Mouse (Mus musculus): ENCODE measurements at regions not wholly inside any gene's neighbourhood (a gene's known extent, or its start where the extent isn't known, plus 50 kb on each side); places are given as distances from the start of the nearest gene placed in this dataset.

- no peaks in the 10 kb centered on the region for H3K9me3 ChIP-seq (ENCODE audit: control insufficient read depth, low read length)
- ATAC-seq (ENCODE audit: low read depth) = no peak
- H3K27ac ChIP-seq (ENCODE audit: low read depth, low read length) = no peak overlapping the region
- WGBS = 87% methylated on average over 10 of the region's 10 CpGs
- no peak overlapping the region for H3K4me3 ChIP-seq (ENCODE audit: low read depth, low read length)
- no peaks in the 10 kb centered on the region for H3K36me3 ChIP-seq (ENCODE audit: control insufficient read depth, insufficient read depth, low read length)
- H3K27me3 ChIP-seq (ENCODE audit: control insufficient read depth, insufficient read depth, low read length) = no peaks in the 10 kb centered on the region
- H3K9ac ChIP-seq (replicated peaks; ENCODE audit: low read depth, low read length) = no peak overlapping the region
- H3K4me1 ChIP-seq (ENCODE audit: control insufficient read depth, insufficient read depth, low read length) = no peaks in the 10 kb centered on the region
- H3K4me2 ChIP-seq (ENCODE audit: low read depth, low read length) = no peak overlapping the region
These were observed 74.8 kb upstream of the Lnx1 start for GRCm38 (mm10) chr5:74777381-74778075.

- H3K9ac ChIP-seq (replicated peaks; ENCODE audit: low read depth, low read length) = no peak overlapping the region
- ATAC-seq (ENCODE audit: low read depth) = no peak
- H3K4me3 ChIP-seq (ENCODE audit: low read depth, low read length) = no peak overlapping the region
- no peaks in the 10 kb centered on the region for H3K4me1 ChIP-seq (ENCODE audit: control insufficient read depth, insufficient read depth, low read length)
- H3K36me3 ChIP-seq (ENCODE audit: control insufficient read depth, insufficient read depth, low read length) = no peaks in the 10 kb centered on the region
- no peak overlapping the region for H3K27ac ChIP-seq (ENCODE audit: low read depth, low read length)
- H3K4me2 ChIP-seq (ENCODE audit: low read depth, low read length) = no peak overlapping the region
- no peaks in the 10 kb centered on the region for H3K27me3 ChIP-seq (ENCODE audit: control insufficient read depth, insufficient read depth, low read length)
- no peaks in the 10 kb centered on the region for H3K9me3 ChIP-seq (ENCODE audit: control insufficient read depth, low read length)
- 84% methylated on average over 3 of the region's 3 CpGs for WGBS
These were observed 73.4 kb upstream of the Lnx1 start for GRCm38 (mm10) chr5:74776081-74776480.

GRCm38 (mm10) chr5:74775596-74775995, 72.9 kb upstream of the Lnx1 start:
- WGBS = 82% methylated on average over 3 of the region's 3 CpGs
- no peaks in the 10 kb centered on the region for H3K27me3 ChIP-seq (ENCODE audit: control insufficient read depth, insufficient read depth, low read length)
- H3K4me3 ChIP-seq (ENCODE audit: low read depth, low read length) = no peak overlapping the region
- ATAC-seq (ENCODE audit: low read depth) = no peak
- no peak overlapping the region for H3K27ac ChIP-seq (ENCODE audit: low read depth, low read length)
- H3K4me1 ChIP-seq (ENCODE audit: control insufficient read depth, insufficient read depth, low read length) = no peaks in the 10 kb centered on the region
- no peaks in the 10 kb centered on the region for H3K9me3 ChIP-seq (ENCODE audit: control insufficient read depth, low read length)
- H3K36me3 ChIP-seq (ENCODE audit: control insufficient read depth, insufficient read depth, low read length) = no peaks in the 10 kb centered on the region
- H3K4me2 ChIP-seq (ENCODE audit: low read depth, low read length) = no peak overlapping the region
- no peak overlapping the region for H3K9ac ChIP-seq (replicated peaks; ENCODE audit: low read depth, low read length)

GRCm38 (mm10) chr5:74773558-74774429, 71.1 kb upstream of the Lnx1 start:
- Histone ChIP-seq H3K36me3 (ENCODE audit: control insufficient read depth, insufficient read depth, low read length) (no peaks in the 10 kb centered on the region), H3K4me1 (ENCODE audit: control insufficient read depth, insufficient read depth, low read length) (no peaks in the 10 kb centered on the region), H3K27ac (ENCODE audit: low read depth, low read length) (no peak overlapping the region), H3K9me3 (ENCODE audit: control insufficient read depth, low read length) (no peaks in the 10 kb centered on the region), H3K9ac (replicated peaks; ENCODE audit: low read depth, low read length) (no peak overlapping the region), H3K27me3 (ENCODE audit: control insufficient read depth, insufficient read depth, low read length) (no peaks in the 10 kb centered on the region), H3K4me2 (ENCODE audit: low read depth, low read length) (no peak overlapping the region), H3K4me3 (ENCODE audit: low read depth, low read length) (no peak overlapping the region)
- no peak for ATAC-seq (ENCODE audit: low read depth)
- 66% methylated on average over 14 of the region's 14 CpGs for WGBS

GRCm38 (mm10) chr5:74771121-74771520, 68.4 kb upstream of the Lnx1 start:
- no peak for ATAC-seq (ENCODE audit: low read depth)
- Histone ChIP-seq H3K9ac (replicated peaks; ENCODE audit: low read depth, low read length) (no peak overlapping the region), H3K9me3 (ENCODE audit: control insufficient read depth, low read length) (no peaks in the 10 kb centered on the region), H3K4me3 (ENCODE audit: low read depth, low read length) (no peak overlapping the region), H3K27ac (ENCODE audit: low read depth, low read length) (no peak overlapping the region), H3K36me3 (ENCODE audit: control insufficient read depth, insufficient read depth, low read length) (no peaks in the 10 kb centered on the region), H3K4me1 (ENCODE audit: control insufficient read depth, insufficient read depth, low read length) (no peaks in the 10 kb centered on the region), H3K4me2 (ENCODE audit: low read depth, low read length) (no peak overlapping the region), H3K27me3 (ENCODE audit: control insufficient read depth, insufficient read depth, low read length) (no peaks in the 10 kb centered on the region)
- 88% methylated on average over 7 of the region's 7 CpGs for WGBS

- H3K36me3 ChIP-seq (ENCODE audit: control insufficient read depth, insufficient read depth, low read length) = no peaks in the 10 kb centered on the region
- H3K27ac ChIP-seq (ENCODE audit: low read depth, low read length) = no peak overlapping the region
- no peak overlapping the region for H3K9ac ChIP-seq (replicated peaks; ENCODE audit: low read depth, low read length)
- H3K4me3 ChIP-seq (ENCODE audit: low read depth, low read length) = no peak overlapping the region
- ATAC-seq (ENCODE audit: low read depth) = no peak
- H3K4me2 ChIP-seq (ENCODE audit: low read depth, low read length) = no peak overlapping the region
- H3K27me3 ChIP-seq (ENCODE audit: control insufficient read depth, insufficient read depth, low read length) = no peaks in the 10 kb centered on the region
- H3K9me3 ChIP-seq (ENCODE audit: control insufficient read depth, low read length) = no peaks in the 10 kb centered on the region
- WGBS = 76% methylated on average over 5 of the region's 5 CpGs
- H3K4me1 ChIP-seq (ENCODE audit: control insufficient read depth, insufficient read depth, low read length) = no peaks in the 10 kb centered on the region
These were observed 66.3 kb upstream of the Lnx1 start for GRCm38 (mm10) chr5:74769023-74769422.

- Histone ChIP-seq H3K27ac (ENCODE audit: low read depth, low read length) (no peak overlapping the region), H3K27me3 (ENCODE audit: control insufficient read depth, insufficient read depth, low read length) (no peaks in the 10 kb centered on the region), H3K9ac (replicated peaks; ENCODE audit: low read depth, low read length) (no peak overlapping the region), H3K36me3 (ENCODE audit: control insufficient read depth, insufficient read depth, low read length) (no peaks in the 10 kb centered on the region), H3K4me2 (ENCODE audit: low read depth, low read length) (no peak overlapping the region), H3K4me3 (ENCODE audit: low read depth, low read length) (no peak overlapping the region), H3K4me1 (ENCODE audit: control insufficient read depth, insufficient read depth, low read length) (no peaks in the 10 kb centered on the region), H3K9me3 (ENCODE audit: control insufficient read depth, low read length) (no peaks in the 10 kb centered on the region)
- WGBS = 81% methylated on average over 8 of the region's 8 CpGs
- no peak for ATAC-seq (ENCODE audit: low read depth)
These were observed 65.3 kb upstream of the Lnx1 start for GRCm38 (mm10) chr5:74767993-74768392.

- WGBS = 86% methylated on average over 8 of the region's 8 CpGs
- Histone ChIP-seq H3K9me3 (ENCODE audit: control insufficient read depth, low read length) (no peaks in the 10 kb centered on the region; the same call in 1 of the 2 replicates), H3K27me3 (ENCODE audit: control insufficient read depth, insufficient read depth, low read length) (no peaks in the 10 kb centered on the region), H3K27ac (ENCODE audit: low read depth, low read length) (no peak overlapping the region), H3K36me3 (ENCODE audit: control insufficient read depth, insufficient read depth, low read length) (no peaks in the 10 kb centered on the region), H3K4me3 (ENCODE audit: low read depth, low read length) (no peak overlapping the region), H3K4me1 (ENCODE audit: control insufficient read depth, insufficient read depth, low read length) (no peaks in the 10 kb centered on the region), H3K9ac (replicated peaks; ENCODE audit: low read depth, low read length) (no peak overlapping the region), H3K4me2 (ENCODE audit: low read depth, low read length) (no peak overlapping the region)
- no peak for ATAC-seq (ENCODE audit: low read depth)
These were observed 63.5 kb upstream of the Lnx1 start for GRCm38 (mm10) chr5:74766211-74766610.

- Histone ChIP-seq H3K27ac (ENCODE audit: low read depth, low read length) (no peak overlapping the region; the same call in 1 of the 2 replicates), H3K4me3 (ENCODE audit: low read depth, low read length) (no peak overlapping the region), H3K36me3 (ENCODE audit: control insufficient read depth, insufficient read depth, low read length) (no peaks in the 10 kb centered on the region), H3K27me3 (ENCODE audit: control insufficient read depth, insufficient read depth, low read length) (no peaks in the 10 kb centered on the region), H3K4me1 (ENCODE audit: control insufficient read depth, insufficient read depth, low read length) (no peaks in the 10 kb centered on the region), H3K9ac (replicated peaks; ENCODE audit: low read depth, low read length) (no peak overlapping the region), H3K4me2 (ENCODE audit: low read depth, low read length) (no peak overlapping the region), H3K9me3 (ENCODE audit: control insufficient read depth, low read length) (no peaks in the 10 kb centered on the region; the same call in 1 of the 2 replicates)
- 31% methylated on average over 9 of the region's 9 CpGs for WGBS
- peak; percentile 41; the same call in 1 of the 2 replicates for ATAC-seq (ENCODE audit: low read depth)
These were observed 62.5 kb upstream of the Lnx1 start for GRCm38 (mm10) chr5:74765061-74765767.
